Mouse (Mus musculus) heart, adult 2 months (tissue): Measurements from ENCODE around the gene Igsf9b.
A peak's percentile ranks its signal among the peaks of the same experiment; 100 is the strongest.

ENCODE experiments used
- CTCF ChIP-seq: fragments of 200-600 bp; IDR thresholded peaks from 2 replicates; pipeline ENCODE4 v1.8.1; 2022; ENCODE audit warnings: antibody characterized with exemption, mild to moderate bottlenecking, moderate library complexity
- EP300 ChIP-seq: fragments of 200-500 bp; IDR thresholded peaks from 2 replicates; pipeline ENCODE4 v1.6.1; 2011; ENCODE audit warnings: low read depth, low read length, control low read depth; ENCODE audit not compliant: insufficient read depth

DNA sequence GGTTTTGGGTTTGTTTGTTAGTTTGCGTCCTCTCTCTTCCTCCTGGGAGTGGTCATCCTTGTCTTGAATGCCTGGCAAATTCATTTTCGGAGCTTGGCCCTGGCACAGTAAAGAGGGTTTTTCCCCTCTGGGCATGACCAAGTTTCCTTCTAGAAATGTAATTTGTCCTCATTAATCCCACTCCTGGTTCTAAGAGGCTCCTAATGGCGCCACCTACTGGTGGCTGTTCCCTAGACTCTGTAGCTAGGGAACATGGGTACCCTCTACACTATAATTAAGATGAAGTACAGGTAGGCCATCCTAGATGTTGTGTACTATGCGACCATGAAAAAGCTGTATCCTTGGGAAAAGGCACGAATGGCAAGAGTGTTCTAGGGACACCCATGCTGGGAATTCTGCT lies 11.6 kb upstream of the Igsf9b start:
- peak; percentile 88 for TF ChIP-seq CTCF
- no peak for TF ChIP-seq EP300
